Mouse (Mus musculus): ENCODE data around the gene Me1.

DNA sequence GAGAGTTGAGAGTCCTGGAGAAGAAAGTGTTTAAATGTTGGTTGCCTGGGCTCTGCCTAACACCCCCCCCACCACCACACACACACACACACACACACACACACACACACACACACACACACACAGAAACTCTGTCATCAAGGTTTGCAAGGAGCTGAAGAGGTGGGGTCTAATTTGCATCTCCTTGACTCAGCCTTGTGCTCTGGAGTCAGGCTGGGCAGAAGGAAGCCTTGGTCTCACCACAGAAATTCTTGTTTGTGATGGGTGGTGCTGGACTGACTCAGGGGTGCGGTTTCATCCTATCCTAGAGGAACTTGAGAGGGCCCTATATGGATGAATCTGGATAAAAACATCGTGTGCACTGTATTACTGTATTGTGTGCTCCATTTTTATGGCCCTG lies 25.0 kb upstream of the Me1 start:
- TF ChIP-seq CTCF (IDR thresholded peaks at IDR 0.05; ENCODE audit: low read depth) (no peak), EP300 (optimal IDR thresholded peaks at IDR 0.05) (no peak)

All from stomach, postnatal 0 days (tissue).